Mouse (Mus musculus): Measurements from ENCODE around the gene Babam2.
A peak's percentile ranks its signal among the peaks of the same experiment; 100 is the strongest.

The Babam2 gene

DNA sequence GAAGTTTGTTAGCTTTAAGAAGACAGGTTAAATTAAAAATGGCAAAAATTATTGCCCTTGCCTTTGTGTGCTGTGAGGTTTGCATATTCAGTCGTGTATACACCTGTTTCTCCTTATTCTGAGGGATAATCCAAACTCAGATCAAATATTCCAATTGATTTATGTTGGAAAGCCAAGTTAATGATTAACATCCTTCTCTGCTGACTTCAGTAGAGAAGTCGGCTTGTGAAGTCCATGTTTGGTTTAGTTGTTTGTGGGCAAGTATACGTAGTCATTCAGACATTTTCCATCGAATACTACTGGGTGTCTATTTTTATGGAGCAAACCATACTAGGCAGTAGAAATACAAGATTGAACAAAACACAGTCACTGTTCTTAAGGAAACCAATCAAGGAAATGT lies 187.5 kb downstream of the Babam2 start:
- DNase-seq (ENCODE audit: low spot score in 2 of 2), result no peak

DNA sequence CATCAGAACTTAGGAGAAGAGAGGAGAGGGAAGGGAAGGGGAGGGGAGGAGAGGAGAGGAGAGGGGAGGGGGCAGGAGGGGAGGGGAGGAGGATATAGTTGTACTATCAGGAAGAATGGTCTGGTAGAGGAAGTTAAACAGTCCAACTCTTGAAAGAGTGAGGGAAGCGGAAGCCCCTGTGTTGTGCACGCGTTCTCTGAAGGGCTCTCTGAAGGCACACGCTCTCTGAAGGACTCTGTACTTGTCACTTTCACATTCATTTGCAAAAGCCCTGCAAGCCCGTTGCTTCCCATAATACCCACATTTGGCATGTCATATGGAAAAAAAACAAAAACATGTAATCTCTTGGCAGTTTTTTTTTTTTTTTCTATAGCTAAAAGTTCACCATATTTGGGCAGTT lies 190.1 kb downstream of the Babam2 start:
- no peak for DNase-seq (ENCODE audit: low spot score in 2 of 2)

DNA sequence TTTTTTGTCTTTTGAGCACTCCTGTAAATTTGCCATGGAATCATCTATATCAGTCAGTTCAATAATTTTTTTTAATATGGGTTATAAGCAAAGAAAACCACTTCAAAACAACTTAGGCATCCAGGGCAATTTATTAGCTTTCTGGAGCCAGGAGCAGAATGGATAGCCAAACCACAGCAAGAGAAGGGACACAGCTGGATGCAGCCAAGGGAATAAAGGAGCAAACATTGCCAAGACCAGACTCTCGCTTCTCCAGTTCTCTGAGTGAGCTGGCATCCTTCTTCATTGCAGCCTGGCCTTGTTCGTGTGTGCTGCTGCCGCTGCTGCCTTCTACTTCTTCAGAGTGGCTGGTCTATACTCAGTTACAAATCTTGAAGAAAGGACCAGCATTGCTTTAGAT lies 190.9 kb downstream of the Babam2 start:
- no peak for DNase-seq (ENCODE audit: low spot score in 2 of 2)

DNA sequence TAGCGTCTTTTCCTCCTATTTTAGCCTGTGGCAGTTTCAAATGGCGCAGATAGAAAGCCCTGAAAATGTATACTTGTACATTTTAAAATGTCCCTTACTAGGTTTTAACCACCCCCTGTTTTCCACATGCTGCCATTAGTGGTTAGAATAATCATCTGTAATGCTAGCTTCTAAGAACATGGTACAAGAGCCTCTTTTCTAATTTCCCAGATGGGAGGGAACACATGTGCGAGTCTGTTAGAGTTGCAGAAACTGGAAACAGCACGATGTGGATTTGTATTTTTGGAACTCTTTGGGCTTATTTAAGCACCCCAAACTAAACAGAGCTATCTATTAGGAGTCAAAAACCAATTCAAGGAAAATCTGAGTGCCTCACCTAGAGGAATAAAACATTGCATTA lies 195.1 kb downstream of the Babam2 start:
- no peak for DNase-seq (ENCODE audit: low spot score in 2 of 2)

DNA sequence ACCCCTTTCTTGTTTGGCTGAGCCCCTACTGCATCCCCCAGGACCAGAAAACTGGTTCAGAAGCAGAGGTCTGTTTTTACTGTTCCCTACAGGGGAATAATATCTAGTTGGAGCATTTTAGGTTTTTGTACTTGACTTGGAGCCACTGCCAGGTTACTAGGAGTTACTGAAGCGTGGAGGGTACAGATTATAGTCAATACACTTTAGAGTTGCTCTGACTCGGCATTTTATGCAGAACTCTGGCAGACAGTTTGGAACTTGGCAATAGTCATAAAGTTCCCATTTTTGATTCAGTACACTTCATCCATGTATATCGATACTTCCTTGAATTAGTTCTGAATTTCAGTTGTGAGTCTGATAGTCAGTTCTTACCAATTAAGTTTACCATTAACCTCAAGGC lies 202.4 kb downstream of the Babam2 start:
- DNase-seq (ENCODE audit: low spot score in 2 of 2), result no peak

DNA sequence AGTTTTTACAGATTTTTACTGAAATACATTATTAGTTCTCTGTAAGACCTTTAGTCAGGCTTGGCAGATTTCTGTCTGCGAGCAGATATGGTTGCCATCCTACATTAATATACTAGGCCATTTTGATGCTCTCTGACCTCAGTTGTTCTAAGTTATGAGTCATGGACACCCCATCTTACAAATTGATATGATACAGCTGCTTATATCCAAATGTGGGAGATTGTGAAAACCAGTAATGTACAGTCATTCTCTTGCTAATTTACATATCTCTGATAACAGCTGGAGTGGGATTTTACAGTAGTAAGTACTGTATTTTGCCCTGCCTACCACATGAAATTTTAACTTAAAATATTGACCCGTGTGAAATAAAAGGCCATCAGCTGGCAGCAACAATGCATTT lies 204.7 kb downstream of the Babam2 start:
- no peak for DNase-seq (ENCODE audit: low spot score in 2 of 2)

DNA sequence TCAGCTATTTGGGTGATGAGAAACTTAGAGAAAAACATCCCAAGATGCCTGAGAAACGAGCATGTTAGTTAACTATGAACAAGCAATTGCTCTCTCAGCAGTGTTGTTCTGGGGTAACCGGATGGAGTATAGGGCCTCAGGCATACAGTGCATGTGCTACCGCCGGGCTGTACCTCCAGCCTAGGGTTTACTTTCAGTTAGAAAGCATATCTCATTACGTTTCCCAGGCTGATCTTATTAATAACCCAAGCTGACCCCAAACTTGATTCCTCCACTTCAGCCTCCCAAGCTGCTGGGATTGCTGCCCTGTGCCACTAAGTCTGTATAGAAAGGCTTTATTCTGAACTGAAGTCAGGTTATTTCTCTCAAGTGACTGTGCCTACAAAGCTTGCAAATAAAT lies 205.4 kb downstream of the Babam2 start:
- DNase-seq (ENCODE audit: low spot score in 2 of 2), result no peak

DNA sequence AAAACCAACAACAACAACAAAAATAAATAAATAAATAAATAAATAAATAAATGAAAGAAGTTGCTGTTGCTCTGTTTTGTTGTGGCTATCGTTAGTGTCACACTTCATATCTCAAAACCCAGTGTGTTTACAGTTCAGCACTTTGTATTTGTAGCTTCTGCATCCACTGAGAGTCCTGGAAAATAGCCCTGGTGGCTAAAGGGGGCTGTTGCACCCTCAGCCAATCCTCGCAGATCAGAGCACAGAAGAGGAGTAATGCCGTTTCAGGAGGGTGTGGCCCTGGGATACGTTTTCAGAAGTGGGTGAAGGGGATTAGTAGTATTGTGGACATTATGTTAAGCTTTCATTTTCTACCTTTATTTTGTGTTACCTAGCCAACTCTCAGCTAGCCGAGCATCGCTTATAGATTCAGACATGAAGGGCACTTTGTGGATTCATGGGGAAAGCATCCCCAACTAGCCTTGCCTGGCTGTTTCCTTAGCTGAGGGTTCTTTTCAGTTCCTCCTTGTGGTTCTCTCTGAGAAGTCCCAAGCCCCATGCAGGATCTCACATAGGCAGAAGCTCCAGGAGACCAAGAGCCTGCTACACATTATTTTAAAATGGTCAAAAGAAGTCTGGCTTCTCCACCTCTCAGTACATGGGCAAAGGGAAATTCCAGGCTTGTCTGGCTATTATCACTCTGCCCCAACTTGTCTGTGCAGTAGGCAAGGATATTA lies 207.6 kb downstream of the Babam2 start:
- no peak for DNase-seq (ENCODE audit: low spot score in 2 of 2)

DNA sequence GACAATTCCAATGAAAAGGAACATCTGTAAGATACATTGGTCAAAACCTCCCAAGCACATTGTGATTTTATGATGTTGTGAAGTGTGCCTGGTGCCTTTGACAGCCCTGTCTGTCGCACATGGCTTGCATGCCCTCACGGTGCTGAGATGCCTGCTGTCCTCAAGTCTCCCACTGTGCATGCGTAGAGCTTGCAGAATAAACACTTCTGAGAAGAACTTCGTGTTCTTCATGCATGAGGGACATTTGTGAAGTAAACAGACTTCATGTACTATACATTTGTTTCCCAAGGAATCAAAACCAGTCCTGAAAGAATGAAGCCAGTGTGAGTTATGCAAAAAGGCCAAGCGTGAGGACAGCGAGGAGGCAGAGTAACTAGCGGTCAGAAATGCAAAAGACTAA lies 208.3 kb downstream of the Babam2 start:
- no peak for DNase-seq (ENCODE audit: low spot score in 2 of 2)

DNA sequence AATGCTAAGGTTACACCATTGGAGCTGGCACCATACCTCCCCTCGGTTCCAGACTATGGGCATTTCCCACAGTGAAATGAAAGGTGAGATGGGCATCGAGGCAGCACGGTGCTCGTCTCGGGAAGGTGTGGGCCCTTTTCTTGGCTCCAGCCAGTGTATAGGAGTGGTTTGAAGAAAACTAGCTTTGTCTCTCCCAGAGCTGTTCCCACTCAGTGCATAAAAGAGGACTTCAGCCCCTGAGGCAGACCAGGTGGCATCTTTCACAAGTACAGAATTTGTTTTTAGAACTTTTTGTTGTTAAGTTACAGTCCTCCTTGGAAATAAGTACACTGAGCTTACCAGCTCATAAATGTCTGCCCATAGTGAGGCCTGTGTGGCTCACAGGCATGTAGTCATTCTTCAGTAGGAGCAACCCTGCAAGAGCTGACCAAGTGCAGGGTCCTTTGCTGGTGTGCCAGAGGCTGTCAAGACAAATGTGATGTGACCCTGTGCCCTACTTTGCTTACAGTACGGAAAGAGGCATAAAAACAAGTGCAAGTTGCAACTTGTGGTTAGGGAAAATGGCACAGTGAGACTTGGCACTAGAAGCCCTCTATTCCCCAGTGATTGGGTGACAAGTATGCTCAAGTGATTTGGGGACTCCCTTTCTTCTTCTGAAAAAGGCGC lies 208.9 kb downstream of the Babam2 start:
- DNase-seq (ENCODE audit: low spot score in 2 of 2), result peak; percentile 19 to 35

DNA sequence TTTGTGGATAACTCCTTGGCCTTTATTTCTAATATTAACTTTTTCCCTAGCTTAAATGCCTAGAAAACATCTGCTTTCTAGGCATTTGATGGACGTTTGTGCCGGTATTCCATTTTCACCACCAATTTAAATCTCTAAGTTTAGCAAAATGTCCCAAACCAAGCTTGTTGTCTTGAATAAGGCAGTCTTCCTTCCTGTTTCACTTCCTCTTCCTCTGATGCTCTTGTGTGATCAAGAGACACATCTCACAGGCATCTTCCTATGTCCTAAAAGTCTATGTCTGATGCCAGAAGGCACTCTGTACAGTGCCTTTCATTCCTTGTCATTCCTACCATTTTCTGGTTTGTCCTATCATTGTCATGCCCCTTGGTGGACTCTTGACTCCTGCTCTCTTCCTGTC lies 210.5 kb downstream of the Babam2 start:
- no peak for DNase-seq (ENCODE audit: low spot score in 2 of 2)

DNA sequence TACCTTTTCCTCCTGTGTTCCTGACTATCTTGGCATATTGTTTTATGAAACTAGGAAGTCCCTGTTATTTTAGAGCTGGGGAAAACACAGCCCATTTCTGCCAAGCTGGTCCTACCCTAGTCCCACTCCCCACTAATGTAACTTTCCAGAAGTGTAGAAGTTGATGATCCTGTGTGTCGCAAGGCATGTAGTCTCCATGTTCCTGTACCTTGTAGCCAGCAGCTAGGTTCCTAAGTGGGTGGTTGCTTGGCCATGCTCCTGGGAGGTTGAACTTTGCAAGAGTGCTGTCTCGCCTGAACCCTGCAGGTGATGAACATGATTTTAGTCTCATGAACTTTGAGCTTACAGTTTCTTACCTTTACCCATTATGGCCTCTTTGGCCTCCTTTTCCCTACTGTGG lies 211.3 kb downstream of the Babam2 start:
- no peak for DNase-seq (ENCODE audit: low spot score in 2 of 2)

DNA sequence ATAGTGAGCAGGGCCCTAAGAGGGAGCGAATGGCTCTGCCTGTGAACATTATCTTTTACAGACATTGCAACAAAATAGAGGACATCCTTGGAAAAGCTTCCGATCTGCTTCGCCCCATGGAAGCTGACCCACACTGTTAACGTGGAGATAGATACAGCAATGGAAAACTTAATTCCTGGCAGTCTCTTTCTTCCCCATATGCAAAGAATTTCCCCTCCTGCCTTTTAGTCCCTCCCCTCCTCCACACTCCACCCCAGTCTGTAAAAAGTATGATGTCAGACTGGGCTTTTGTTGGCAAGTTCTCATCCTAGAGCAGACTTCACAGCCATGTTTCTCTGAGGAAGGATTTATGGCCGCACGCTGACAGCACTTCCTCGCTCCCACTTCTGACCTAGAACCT lies 218.8 kb downstream of the Babam2 start:
- DNase-seq (ENCODE audit: low spot score in 2 of 2), result no peak

DNA sequence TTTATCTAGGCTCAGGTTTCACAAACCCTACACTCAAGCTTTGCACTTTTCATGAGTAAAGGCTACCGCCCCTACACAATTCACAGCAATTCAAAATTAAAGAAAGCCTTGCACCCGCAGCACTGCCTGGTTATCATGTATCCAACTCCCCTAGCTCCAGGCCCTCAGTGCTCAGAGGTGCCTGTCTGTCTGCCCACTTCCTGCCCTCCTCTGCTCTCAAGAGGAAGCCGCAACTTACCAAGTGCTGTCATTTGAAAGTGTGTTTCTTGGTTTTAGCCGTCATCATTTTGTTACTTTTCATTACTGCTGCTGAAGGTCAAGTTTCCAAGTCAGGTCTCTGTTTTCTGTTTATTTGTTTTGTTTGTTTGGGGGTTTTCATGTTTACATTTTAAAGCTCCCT lies 221.1 kb downstream of the Babam2 start:
- no peak for DNase-seq (ENCODE audit: low spot score in 2 of 2)

DNA sequence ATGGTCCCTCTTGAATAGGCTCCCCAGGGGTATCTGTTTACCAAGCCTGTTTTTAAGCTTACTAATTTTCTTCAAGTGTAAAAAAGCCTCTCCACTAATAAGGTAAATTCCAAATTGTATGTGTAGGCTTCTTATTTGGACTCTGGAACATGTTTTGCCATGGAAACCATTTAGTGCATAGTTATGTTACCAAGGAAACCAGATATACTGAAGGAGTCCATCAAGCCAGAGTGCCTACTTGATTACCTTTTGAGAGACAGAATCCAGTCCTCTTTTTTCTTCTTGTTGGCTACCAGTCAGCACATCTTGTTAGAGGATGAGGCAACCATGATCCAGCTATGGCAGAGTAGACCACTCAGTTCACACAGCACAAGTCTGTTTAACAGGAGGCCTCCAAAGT lies 222.6 kb downstream of the Babam2 start:
- DNase-seq (ENCODE audit: low spot score in 2 of 2), result no peak

DNA sequence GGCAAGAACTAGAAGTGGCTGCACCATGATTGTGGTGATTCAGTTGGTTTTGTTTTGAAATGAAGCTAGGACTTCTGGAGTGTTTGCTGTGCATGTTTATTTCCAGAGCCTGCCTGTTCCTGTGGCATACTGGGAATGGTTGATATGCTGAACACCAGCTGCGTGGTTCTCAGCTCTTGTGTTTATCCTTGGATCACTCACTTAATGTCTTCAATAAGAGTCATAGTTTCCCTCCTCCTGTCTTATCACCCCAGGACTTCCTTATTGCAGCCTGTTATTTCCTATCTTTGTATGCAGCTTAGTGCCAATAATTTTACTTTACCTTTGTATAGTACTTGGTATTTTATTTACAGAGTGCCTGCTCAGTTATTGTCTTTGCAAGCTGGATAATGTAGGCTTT lies 223.4 kb downstream of the Babam2 start:
- DNase-seq (ENCODE audit: low spot score in 2 of 2), result no peak

DNA sequence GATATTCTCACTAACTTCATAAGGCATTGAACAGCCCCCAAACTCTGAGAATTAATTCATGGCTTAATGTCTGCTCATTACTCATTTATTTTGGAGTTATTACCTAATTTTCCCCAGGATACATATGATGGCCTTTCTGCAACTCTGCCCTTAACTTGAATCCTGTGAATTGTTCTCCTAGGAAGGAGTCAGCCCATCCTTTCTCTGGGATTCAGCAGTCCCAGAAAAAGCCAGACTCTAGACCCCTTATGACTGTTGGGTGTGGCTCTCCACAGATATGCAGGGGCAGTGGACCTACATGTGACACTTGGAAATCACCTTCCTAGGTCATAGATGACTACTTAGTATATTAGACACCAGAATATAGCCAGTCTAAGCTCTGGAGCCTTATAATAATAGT lies 226.6 kb downstream of the Babam2 start:
- no peak for DNase-seq (ENCODE audit: low spot score in 2 of 2)

DNA sequence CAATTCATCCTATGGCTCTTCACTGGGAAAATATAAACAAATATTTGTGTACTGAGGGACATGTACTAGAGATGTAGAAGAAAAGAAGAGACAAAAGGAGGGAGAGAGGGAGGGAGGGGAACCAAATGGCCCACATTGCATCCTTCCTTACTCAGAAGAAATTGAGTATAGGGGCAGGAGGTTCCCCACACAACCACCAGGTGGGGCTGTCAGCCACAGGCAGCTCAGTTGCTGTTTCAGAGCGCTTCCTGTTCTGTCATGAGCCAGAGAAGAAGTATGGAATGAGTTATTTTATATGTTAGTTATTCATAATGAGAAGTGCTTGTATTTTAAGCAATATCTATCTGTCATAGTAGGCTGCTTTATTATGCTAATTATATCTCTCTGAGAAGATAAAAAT lies 229.1 kb downstream of the Babam2 start:
- no peak for DNase-seq (ENCODE audit: low spot score in 2 of 2)

DNA sequence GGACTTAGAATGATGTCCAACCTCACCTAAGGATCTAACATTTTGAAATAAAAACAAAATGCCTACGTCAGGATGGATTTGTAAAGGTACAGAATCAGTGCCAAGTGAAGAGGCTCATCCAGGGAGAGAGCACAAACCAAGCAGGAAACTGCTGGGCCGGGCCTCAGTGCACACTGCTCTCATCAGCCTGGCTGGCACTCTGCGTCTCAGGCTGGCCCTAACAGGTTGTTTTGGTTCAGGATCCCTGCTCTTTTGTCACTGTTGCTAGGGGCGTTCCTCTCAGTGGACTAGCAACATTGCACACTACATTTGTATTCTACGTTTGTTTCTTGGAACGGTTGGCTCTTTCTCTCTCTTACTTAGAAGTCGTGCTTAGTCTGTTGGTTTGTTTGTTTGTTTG lies 231.5 kb downstream of the Babam2 start:
- no peak for DNase-seq (ENCODE audit: low spot score in 2 of 2)

DNA sequence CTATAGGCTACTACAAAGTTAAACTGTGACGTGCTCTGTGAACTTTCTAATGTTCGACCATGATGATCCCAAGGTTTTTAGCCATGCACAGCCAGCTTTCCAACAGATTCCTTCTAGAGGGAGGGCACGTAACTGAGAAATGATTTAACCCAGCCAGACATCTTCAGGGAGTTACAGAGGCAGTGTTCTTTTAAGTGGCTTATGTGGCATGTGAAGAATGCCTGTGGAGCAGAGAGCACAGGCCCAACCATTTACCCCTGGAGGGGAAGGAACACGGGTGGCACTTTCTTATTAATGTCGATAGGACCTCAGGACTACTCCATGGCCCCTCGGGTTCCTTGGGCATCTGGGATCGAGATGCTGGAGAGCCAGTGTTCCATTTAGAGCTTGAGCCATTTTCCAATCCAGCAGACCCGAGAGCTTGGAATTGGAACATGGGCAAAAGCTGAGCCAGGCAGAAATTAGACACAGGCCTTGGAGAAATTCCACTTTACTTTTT lies 233.7 kb downstream of the Babam2 start:
- no peak for DNase-seq (ENCODE audit: low spot score in 2 of 2)

DNA sequence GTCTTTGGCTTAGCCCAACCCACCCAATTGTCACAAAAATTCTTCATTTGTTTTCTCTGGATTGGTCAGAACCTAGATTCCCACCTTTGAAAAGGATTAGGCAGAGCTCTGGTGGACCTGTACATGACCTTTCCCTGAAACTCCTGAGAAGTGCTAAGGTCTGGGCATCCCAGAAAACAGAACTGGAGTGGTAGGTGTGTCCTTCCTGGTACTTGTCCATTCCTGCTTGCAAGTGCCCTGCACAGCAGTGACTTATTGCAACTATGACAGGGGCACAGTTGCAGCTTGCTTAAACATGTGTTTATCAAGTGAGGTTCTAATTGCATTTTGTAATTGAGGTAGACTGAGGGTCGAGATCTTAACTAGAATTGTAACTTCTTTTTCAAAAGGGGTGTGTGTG lies 234.2 kb downstream of the Babam2 start:
- peak in 1 of 2 experiments; percentile 35 for DNase-seq (ENCODE audit: low spot score in 2 of 2)

DNA sequence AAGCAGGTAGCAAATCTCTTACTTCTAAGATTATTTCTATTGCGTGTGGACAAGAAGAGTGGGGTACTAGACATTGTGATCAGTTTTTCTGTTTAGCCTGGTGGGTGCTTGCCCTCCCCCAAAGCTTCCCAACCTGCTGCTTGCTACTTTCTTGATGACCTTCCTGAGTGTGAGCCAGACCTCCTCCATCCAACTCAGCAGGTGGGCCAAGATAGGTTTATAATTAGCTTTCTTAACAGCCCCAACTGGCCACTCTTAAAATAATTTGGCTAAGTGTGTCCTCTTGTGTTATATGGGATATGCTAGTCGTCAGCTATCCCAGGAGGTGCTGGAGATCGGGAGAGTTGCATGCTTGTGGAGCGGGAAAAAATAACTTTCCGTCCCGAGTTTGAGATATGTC lies 235.8 kb downstream of the Babam2 start:
- DNase-seq (ENCODE audit: low spot score in 2 of 2), result no peak

DNA sequence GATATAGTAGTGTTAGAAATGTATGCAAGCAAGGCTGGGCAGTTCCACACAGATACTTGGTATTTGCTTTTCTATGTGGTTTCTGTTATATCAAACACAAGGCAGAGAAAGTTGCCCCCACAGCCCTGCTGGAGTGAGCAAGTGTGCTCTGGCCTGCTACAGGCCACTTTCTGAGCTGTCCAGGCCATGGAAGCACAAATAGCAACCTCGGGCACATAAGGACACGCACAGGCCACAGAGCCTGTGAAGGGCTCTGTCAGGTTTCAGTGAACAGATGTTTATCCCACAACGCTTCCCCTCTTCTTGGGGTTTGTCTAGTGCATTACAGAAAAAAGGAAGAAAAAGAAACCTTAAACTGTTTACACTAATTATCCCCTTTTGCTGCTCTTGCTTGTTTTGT lies 236.9 kb downstream of the Babam2 start:
- DNase-seq (ENCODE audit: low spot score in 2 of 2), result no peak

DNA sequence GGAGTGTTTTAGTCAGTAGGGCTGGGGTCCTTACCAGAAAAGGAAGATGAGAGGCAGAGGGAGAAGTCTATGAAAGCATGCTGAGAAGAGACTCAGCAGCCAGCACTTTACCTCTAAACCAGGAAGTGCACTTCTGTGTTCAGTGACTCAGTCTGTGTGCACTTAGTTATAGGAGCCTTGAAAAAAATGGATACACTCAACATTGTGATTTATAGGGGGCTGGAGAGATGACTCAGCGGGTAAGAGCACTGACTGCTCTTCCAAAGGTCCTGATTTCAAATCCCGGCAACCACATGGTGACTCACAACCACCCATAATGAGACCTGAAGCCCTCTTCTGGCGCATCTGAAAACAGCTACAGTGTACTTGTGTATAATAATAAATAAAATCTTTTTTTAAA lies 238.5 kb downstream of the Babam2 start:
- DNase-seq (ENCODE audit: low spot score in 2 of 2), result no peak

Measured in urinary bladder, postnatal 36 days (tissue).